Mouse (Mus musculus): ENCODE measurements around the gene Elovl4. TPM values are rescaled to one million over a fixed set of nuclear protein-coding genes. Genes with fewer than 3 reads are reported as not detected.

Elovl4 gene
- polyA plus RNA-seq (2015; fragmentation: Nextera tagmentation; extraction: Ambion mirVana) = 1.6 and 1.9 TPM in 2 replicates

GRCm38 (mm10) chr9:83805977-83806815, at the start of gene Elovl4:
Elovl4 (minus strand) TSS chr9:83806277.
- Histone ChIP-seq H3K9ac (ENCODE audit: low read length) (peak within 1 kb of the TSS; percentile 55), H3K4me1 (ENCODE audit: control insufficient read depth, insufficient read depth, low read length) (peaks cover 8% of the 10 kb centered on the region), H3K36me3 (ENCODE audit: control insufficient read depth, insufficient read depth) (no peaks in the 10 kb centered on the region), H3K4me3 (ENCODE audit: low read length) (peak within 1 kb of the TSS; percentile 65), H3K27ac (ENCODE audit: low read length) (no peak within 1 kb of the TSS), H3K27me3 (ENCODE audit: control insufficient read depth, insufficient read depth, low read length) (peaks cover 34% of the 10 kb centered on the region), H3K9me3 (replicated peaks; ENCODE audit: control insufficient read depth, low read length) (no peaks in the 10 kb centered on the region), H3K4me2 (ENCODE audit: low read depth, low read length) (peak within 1 kb of the TSS; percentile 90)
- ATAC-seq (replicated peaks; ENCODE audit: extremely low read depth, insufficient read depth, low FRiP score) = peak; percentile 81
- WGBS = 1% methylated on average over 64 of the region's 71 CpGs

DNA sequence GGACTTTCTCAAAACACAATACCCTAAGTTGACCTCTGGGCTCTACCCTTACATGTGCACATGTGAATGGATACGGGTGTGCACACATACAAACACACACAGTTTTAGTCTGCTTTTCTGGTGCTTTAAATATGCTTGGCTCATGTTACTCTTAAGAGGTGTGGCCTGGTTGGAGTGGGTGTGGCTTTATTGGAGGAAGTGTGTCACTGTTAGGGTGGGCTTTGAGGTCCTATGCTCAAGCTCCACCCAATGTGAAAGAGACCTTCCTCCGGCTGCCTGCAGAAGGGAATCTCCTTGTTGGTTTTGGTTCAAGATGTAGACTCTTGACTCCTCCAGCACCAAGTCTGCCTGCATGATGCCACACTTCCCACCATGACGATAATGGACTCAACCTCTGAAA, 46.4 kb upstream of the Elovl4 start:
- Histone ChIP-seq H3K36me3 (ENCODE audit: control insufficient read depth, insufficient read depth) (peaks cover 24% of the 10 kb centered on the region), H3K9ac (ENCODE audit: low read length) (no peak overlapping the region), H3K4me3 (ENCODE audit: low read length) (no peak overlapping the region), H3K9me3 (replicated peaks; ENCODE audit: control insufficient read depth, low read length) (no peaks in the 10 kb centered on the region), H3K27ac (ENCODE audit: low read length) (no peak overlapping the region), H3K27me3 (ENCODE audit: control insufficient read depth, insufficient read depth, low read length) (no peaks in the 10 kb centered on the region), H3K4me1 (ENCODE audit: control insufficient read depth, insufficient read depth, low read length) (no peaks in the 10 kb centered on the region), H3K4me2 (ENCODE audit: low read depth, low read length) (no peak overlapping the region)
- no peak for ATAC-seq (replicated peaks; ENCODE audit: extremely low read depth, insufficient read depth, low FRiP score)
- 91% methylated on average over 3 of the region's 3 CpGs for WGBS

- H3K27me3 ChIP-seq (ENCODE audit: control insufficient read depth, insufficient read depth, low read length) = no peaks in the 10 kb centered on the region
- H3K9me3 ChIP-seq (replicated peaks; ENCODE audit: control insufficient read depth, low read length) = no peaks in the 10 kb centered on the region
- H3K4me1 ChIP-seq (ENCODE audit: control insufficient read depth, insufficient read depth, low read length) = peaks cover 12% of the 10 kb centered on the region
- peak overlapping the region; percentile 84 for H3K9ac ChIP-seq (ENCODE audit: low read length)
- H3K4me3 ChIP-seq (ENCODE audit: low read length) = peak overlapping the region; percentile 93
- H3K4me2 ChIP-seq (ENCODE audit: low read depth, low read length) = peak overlapping the region; percentile 89
- H3K27ac ChIP-seq (ENCODE audit: low read length) = peak overlapping the region; percentile 42
- peak; percentile 60 for ATAC-seq (replicated peaks; ENCODE audit: extremely low read depth, insufficient read depth, low FRiP score)
- 1% methylated on average over 27 of the region's 27 CpGs for WGBS
- no peaks in the 10 kb centered on the region for H3K36me3 ChIP-seq (ENCODE audit: control insufficient read depth, insufficient read depth)
These were observed 28.8 kb upstream of the Elovl4 start for GRCm38 (mm10) chr9:83834748-83835313.

DNA sequence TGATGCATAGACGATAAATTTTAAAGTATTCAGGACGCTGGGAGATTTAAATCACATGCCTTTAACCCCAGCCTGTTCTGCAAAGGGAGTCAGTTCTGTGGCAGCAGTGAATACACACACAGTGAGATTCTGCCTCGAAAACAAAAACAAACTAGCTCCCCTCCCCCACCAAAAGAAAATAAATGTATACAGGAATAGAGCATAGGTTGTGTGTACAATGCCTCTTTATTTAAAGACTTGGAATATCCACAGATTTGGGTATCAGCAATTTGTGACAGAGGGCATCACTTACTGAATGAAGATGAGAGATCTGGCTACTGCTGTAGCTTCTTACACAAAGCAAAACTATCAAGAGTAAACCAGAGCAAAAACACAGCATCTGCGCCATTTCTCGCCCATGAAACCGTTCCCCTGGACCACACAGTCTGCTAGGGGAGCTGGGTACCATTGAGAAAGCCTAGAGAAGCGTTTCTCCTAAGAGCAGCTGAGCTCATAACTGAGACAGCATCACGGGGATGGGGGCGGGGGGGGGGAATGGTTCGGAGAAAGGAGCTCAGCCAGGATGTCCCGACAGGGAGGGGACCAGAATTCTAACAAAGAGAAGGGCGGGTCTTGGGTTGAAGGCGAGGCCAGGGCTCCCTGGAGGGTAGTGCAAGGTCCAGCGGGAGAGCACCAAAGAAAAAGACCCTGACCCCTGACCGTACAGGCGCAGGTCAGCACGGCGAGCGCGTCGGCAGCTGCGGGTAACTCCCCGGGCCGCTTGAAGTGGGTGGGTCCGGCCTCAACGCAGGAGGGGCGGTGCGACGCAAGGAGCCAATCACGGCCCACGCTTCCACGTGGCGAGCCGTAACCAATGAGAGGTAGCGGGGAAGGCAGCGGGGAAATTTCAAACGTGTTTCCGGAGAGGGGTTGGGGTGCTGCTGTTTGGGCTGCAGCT, 28.0 kb upstream of the Elovl4 start, which contains the start of gene Ttk:
Gene Ttk, plus strand, starts transcription at position 879 of the 937 bp plus-strand sequence.
- peak; percentile 99 for ATAC-seq (replicated peaks; ENCODE audit: extremely low read depth, insufficient read depth, low FRiP score)
- no peaks in the 10 kb centered on the region for H3K27me3 ChIP-seq (ENCODE audit: control insufficient read depth, insufficient read depth, low read length)

DNA sequence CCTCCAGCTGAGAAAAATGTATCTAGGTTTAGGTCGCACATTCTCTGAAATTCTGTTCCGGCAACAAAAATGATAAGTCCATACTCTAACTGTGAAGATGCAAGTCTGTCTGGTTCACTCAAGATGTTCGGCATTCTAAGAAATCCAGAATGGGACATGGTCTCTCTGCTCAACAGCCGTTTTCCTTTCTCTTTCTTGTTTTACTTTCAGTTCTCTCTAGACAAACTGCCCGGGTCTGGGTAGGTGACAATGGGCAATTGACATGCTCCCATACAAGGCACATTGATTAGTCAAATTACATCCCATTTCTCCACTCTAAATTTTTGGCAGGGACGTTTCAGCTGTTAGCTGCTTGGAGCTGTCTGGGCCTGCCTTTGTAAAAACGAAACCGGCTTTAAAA, 25.1 kb upstream of the Elovl4 start:
- H3K27me3 ChIP-seq (ENCODE audit: control insufficient read depth, insufficient read depth, low read length) = no peaks in the 10 kb centered on the region
- H3K4me2 ChIP-seq (ENCODE audit: low read depth, low read length) = no peak overlapping the region
- 73% methylated on average over 8 of the region's 8 CpGs for WGBS
- no peak overlapping the region for H3K27ac ChIP-seq (ENCODE audit: low read length)
- no peak for ATAC-seq (replicated peaks; ENCODE audit: extremely low read depth, insufficient read depth, low FRiP score)
- H3K9me3 ChIP-seq (replicated peaks; ENCODE audit: control insufficient read depth, low read length) = no peaks in the 10 kb centered on the region
- H3K36me3 ChIP-seq (ENCODE audit: control insufficient read depth, insufficient read depth) = no peaks in the 10 kb centered on the region
- H3K9ac ChIP-seq (ENCODE audit: low read length) = no peak overlapping the region
- peaks cover 9% of the 10 kb centered on the region for H3K4me1 ChIP-seq (ENCODE audit: control insufficient read depth, insufficient read depth, low read length)
- H3K4me3 ChIP-seq (ENCODE audit: low read length) = no peak overlapping the region

More for the DNA sequence above, 28.0 kb upstream of the Elovl4 start, which contains the start of gene Ttk:
- WGBS = under 1% methylated on average over 38 of the region's 38 CpGs
- H3K9ac ChIP-seq (ENCODE audit: low read length) = peak within 1 kb of the TSS; percentile 84
- H3K4me2 ChIP-seq (ENCODE audit: low read depth, low read length) = peak within 1 kb of the TSS; percentile 89
- peak within 1 kb of the TSS; percentile 93 for H3K4me3 ChIP-seq (ENCODE audit: low read length)
- no peaks in the 10 kb centered on the region for H3K36me3 ChIP-seq (ENCODE audit: control insufficient read depth, insufficient read depth)
- peak within 1 kb of the TSS; percentile 72 for H3K27ac ChIP-seq (ENCODE audit: low read length)
- no peaks in the 10 kb centered on the region for H3K9me3 ChIP-seq (replicated peaks; ENCODE audit: control insufficient read depth, low read length)
- peaks cover 12% of the 10 kb centered on the region for H3K4me1 ChIP-seq (ENCODE audit: control insufficient read depth, insufficient read depth, low read length)

DNA sequence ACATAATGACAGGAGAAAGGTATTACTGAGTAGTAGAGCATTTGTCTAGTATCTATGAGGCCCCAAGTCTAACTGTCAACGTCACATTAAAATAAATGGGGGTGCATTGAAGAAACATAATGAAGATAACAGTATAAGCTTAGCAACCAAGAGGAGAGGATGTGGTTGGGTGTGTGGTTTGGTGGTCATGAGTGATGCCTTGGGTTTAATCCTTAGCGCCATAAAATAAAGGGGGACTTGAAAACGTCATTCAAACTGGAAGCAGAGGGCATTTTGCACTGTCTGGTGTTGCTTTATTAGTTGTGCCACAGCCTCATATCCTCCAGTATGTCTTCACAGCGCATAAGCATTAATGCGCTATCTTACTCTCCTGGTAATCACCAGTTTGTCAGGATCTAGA, 23.8 kb upstream of the Elovl4 start:
- no peaks in the 10 kb centered on the region for H3K27me3 ChIP-seq (ENCODE audit: control insufficient read depth, insufficient read depth, low read length)
- 77% methylated on average over 5 of the region's 5 CpGs for WGBS
- no peak overlapping the region for H3K9ac ChIP-seq (ENCODE audit: low read length)
- peaks cover 3% of the 10 kb centered on the region for H3K4me1 ChIP-seq (ENCODE audit: control insufficient read depth, insufficient read depth, low read length)
- ATAC-seq (replicated peaks; ENCODE audit: extremely low read depth, insufficient read depth, low FRiP score) = no peak
- no peaks in the 10 kb centered on the region for H3K36me3 ChIP-seq (ENCODE audit: control insufficient read depth, insufficient read depth)
- no peak overlapping the region for H3K4me3 ChIP-seq (ENCODE audit: low read length)
- no peaks in the 10 kb centered on the region for H3K9me3 ChIP-seq (replicated peaks; ENCODE audit: control insufficient read depth, low read length)
- no peak overlapping the region for H3K27ac ChIP-seq (ENCODE audit: low read length)
- no peak overlapping the region for H3K4me2 ChIP-seq (ENCODE audit: low read depth, low read length)

- H3K4me1 ChIP-seq (ENCODE audit: control insufficient read depth, insufficient read depth, low read length) = no peaks in the 10 kb centered on the region
- WGBS = 66% methylated on average over 5 of the region's 5 CpGs
- H3K27ac ChIP-seq (ENCODE audit: low read length) = no peak overlapping the region
- no peak overlapping the region for H3K9ac ChIP-seq (ENCODE audit: low read length)
- ATAC-seq (replicated peaks; ENCODE audit: extremely low read depth, insufficient read depth, low FRiP score) = no peak
- no peak overlapping the region for H3K4me3 ChIP-seq (ENCODE audit: low read length)
- H3K27me3 ChIP-seq (ENCODE audit: control insufficient read depth, insufficient read depth, low read length) = no peaks in the 10 kb centered on the region
- no peaks in the 10 kb centered on the region for H3K36me3 ChIP-seq (ENCODE audit: control insufficient read depth, insufficient read depth)
- H3K9me3 ChIP-seq (replicated peaks; ENCODE audit: control insufficient read depth, low read length) = no peaks in the 10 kb centered on the region
- H3K4me2 ChIP-seq (ENCODE audit: low read depth, low read length) = no peak overlapping the region
These were observed 16.8 kb upstream of the Elovl4 start for GRCm38 (mm10) chr9:83822925-83823324.

GRCm38 (mm10) chr9:83820976-83821375, 14.9 kb upstream of the Elovl4 start:
- Histone ChIP-seq H3K4me3 (ENCODE audit: low read length) (no peak overlapping the region), H3K9me3 (replicated peaks; ENCODE audit: control insufficient read depth, low read length) (no peaks in the 10 kb centered on the region), H3K36me3 (ENCODE audit: control insufficient read depth, insufficient read depth) (no peaks in the 10 kb centered on the region), H3K4me1 (ENCODE audit: control insufficient read depth, insufficient read depth, low read length) (no peaks in the 10 kb centered on the region), H3K27ac (ENCODE audit: low read length) (no peak overlapping the region), H3K4me2 (ENCODE audit: low read depth, low read length) (no peak overlapping the region), H3K9ac (ENCODE audit: low read length) (no peak overlapping the region), H3K27me3 (ENCODE audit: control insufficient read depth, insufficient read depth, low read length) (no peaks in the 10 kb centered on the region)
- ATAC-seq (replicated peaks; ENCODE audit: extremely low read depth, insufficient read depth, low FRiP score) = no peak
- 80% methylated on average over 2 of the region's 2 CpGs for WGBS
